Mouse (Mus musculus) fibroblast of lung, adult 2 months (primary cell): ENCODE data around the gene Rab1a.

ENCODE experiments used
- DNase-seq: peaks from one replicate; pipeline ENCODE4 v3.0.0-alpha.2; 2011; ENCODE audit warnings: low read depth

Rab1a gene

DNA sequence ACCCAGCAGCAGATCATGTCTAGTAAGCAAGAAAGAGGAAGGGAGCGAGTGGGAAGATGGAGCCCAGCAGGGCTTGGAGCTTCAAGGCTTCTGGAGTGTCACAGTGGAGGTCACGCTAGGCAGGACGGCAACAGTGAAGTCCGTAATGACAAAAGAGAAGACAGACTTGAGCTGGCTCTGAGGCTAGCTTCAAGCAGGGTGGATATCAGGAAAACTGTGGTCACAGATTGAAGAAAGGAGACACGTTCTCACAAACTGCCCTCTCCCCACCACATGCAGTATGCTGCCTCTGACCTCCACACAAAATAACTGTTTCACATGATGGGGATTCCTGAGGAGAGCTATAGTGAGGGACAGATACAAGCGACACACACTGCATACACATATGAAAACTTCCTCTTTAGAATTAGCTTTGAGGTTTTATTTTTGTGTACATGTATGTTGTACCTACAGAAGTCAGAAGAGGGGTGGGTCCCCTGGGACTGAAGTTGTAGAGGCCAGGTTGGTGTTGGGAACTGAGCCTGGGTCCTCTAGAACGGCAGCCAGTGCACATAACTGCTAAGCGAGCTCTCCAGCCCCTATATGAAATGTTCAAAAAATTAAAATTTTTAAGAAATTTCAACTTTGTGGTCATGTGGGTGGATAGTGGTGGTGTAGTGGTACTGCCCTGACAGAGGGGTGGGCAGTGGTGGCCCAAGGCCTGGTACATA is 46.1 kb downstream of the Rab1a start:
- DNase-seq, result no peak

GRCm38 (mm10) chr11:20248277-20248676 is 47.0 kb downstream of the Rab1a start:
- DNase-seq, result no peak

DNA sequence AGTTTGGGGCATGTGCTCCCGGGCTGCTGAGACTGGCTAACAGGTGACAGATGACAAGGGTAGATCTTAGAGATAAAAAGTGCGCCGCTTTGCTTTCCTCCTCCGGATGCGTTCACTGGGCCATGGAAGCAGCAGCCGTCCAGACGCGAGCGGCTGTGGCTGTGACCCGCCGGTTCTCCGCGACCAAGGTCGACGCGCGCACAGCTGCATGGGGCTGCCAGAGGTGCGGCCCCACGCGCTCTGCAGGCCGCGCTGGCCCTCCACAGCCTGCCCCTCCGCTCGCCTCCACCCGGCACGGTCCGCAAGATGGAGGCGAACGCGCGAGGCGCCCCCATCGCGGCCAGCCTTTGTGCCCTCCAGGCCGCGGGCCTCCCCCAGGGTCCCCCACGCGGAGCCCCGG is 47.6 kb downstream of the Rab1a start:
- DNase-seq, result no peak

GRCm38 (mm10) chr11:20249296-20250110 is 48.3 kb downstream of the Rab1a start, which contains the start of gene Cep68:
Cep68 (minus strand) TSS chr11:20249429.
- peak; percentile 91 for DNase-seq

GRCm38 (mm10) chr11:20250476-20251178 is 49.4 kb downstream of the Rab1a start:
- no peak for DNase-seq

- DNase-seq, result peak; percentile 64
Observed at GRCm38 (mm10) chr11:20253088-20253487, 51.9 kb downstream of the Rab1a start.

GRCm38 (mm10) chr11:20254791-20255190 is 53.6 kb downstream of the Rab1a start:
- no peak for DNase-seq

- DNase-seq, result no peak
Observed at GRCm38 (mm10) chr11:20262628-20263380, 61.6 kb downstream of the Rab1a start.

GRCm38 (mm10) chr11:20269885-20270284 is 68.7 kb downstream of the Rab1a start:
- no peak for DNase-seq

- no peak for DNase-seq
Observed at GRCm38 (mm10) chr11:20275974-20276373, 74.7 kb downstream of the Rab1a start.
